Mouse (Mus musculus): ENCODE results near the gene Vhl.
"Not testable (repeated sequence)": the region's sequence is repeated elsewhere in the genome, so short reads cannot be mapped to it uniquely, and the experiment has no call there.

Vhl gene

DNA sequence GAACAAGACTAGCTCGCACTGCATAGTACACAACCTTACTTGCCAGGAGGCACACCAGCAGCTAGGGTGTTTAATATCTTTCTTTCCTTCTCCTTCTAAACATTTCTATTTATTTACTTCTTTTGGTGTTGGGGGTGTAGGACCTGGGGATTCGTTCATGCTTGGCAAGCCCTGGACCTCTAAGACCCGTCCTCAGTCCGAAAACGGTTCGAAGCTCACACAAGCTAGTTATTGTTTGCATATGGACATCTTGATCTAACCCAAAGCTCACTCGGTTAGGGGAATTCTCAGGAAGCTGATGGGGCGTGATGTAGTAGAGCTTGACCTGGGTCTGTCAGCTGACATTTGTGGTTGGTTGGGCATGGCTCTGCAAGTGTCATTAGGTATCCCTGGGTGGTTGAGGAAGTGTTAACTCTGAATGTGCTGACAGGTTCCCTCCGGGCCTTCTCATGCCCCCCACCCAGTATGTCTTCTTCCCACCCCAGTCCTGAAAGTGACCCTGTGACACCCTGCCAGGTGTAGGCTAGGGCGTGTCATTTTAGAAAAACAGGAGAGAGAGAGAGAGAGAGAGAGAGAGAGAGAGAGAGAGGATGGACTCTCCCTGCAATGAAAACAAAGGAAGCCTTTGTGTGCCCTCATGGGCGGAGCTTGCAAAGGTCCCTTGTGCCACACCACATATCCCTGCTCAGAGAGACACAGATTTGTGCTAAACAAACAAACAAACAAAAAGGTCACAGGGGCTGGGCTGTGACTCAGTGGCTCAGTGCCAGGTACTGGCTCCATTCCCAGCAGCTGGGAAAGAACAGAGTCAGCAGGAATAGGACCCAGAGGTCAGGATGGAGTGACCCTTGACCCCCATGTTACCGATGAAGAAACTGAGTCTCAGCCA is 37.8 kb downstream of the Vhl start:
- DNase-seq (ENCODE audit: low spot score) = peak; percentile 60

DNA sequence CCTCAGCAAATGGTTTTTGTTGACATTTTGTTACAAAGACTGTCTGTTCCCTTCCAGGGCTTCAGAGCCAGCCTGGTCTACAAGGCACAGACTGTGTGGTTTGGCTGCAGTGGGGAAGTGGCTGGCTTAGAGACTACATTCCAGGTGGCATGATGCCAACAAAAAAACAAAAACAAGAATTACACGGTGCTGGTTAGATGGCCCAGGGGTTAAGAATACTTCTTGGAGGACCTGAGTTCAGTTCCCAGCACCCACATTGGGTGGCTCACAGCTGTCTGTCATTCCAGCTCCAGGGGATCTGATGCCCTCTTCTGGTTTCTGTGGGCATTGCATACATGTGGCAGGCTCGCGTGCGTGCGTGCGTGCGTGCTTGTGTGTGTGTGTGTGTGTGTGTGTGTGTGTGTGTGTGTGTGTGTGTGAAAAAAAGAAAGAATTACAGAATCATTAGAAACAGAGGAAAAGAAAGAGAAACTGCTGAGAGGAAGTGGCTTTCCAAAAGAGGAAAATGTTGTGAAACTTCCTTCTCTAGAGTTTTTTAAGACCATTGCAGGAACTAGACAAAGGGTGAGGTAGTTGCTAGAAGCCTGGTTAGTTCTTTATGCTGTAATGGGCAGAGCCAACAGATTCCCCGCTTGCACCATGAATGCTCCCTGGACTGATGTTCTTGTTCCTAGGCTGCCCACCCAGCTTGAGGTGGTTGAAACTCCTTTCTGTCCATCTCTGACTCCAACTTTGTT is 39.4 kb downstream of the Vhl start:
- DNase-seq (ENCODE audit: low spot score) = no peak

DNA sequence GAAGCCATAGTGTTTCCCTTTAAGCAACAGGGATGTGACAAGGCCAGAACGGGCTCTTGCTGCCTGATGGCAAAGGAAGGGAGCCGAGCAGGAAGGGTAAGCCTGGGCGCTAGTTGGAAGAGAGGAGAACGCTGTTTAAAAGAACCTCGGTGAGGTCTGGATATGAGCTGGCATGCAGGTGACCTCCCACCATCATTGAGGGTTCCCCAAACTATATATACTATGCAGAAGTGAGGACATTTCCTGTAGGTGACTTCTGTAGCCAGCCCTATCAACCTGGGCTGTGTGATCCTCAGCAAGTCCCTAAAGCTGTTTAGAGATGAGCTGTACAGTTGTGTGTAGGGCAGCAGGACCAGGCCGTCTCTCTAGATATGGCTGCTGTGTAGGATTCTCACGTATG is 40.5 kb downstream of the Vhl start:
- DNase-seq (ENCODE audit: low spot score) = no peak

DNA sequence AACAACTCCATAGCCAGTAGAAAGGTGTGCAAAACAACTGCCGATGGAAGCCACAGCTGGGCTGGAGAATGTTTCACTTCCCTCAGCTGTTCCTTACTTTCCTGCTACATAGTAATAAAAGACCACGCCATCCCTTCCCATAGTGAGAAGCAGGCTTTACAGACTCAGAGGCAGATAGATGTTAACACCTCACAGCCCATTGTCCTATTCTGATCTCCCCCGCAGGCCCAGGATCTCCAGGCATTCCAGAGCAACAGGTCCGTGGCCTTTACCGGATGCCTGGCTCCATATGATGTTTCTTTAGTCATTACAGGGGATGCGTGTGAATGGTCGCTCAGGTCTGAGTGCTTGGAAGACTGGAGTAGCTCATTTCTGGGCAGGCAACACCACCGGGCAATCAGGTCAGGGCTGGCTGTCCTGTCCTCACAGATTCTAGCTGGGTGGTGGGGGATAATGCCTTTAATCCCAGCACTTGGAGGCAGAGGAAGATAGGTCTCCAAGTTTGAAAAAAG is 43.9 kb downstream of the Vhl start:
- DNase-seq (ENCODE audit: low spot score) = no peak

DNA sequence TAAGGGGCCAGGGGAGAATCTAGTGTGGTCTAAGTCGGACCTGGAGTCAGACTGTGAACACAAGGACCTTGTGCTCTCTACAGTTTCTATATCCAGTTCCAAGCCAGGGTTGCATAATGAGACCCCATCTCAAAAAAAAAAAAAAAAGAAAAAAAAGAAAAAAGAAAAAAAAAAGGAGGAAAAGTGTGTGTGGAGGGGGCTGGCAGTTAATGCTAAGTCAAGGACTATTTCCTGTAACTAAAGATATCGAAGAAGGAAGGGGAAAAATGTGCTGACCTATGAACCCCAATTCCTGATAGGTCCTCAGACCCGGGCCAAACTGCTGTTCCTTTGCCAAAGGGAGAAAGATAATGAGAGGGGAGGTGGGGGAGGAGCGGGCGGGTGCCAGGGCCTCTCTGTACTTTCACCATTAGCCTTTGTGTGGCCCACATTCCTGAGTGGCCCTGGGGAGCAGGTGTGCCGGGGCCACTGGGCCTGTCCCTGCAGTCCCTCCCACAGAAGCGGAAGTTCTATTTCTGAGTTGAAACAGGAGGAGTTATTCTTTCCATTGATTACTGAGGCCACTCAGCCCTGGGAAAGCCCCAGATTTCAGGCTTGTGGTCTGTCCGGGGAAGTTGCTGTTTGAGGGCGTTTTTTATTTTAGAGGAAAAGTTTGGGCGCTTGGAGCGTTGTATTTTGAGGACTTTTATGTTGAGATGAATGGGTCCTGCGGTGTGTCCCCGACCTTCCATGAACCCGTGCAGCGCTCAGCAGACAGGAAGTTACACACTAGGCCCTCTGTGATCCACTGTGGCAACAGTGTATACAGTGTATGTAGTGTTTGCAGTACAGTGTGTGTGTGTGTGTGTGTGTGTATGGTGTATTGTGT is 44.8 kb downstream of the Vhl start:
- peak; percentile 34 for DNase-seq (ENCODE audit: low spot score)

DNA sequence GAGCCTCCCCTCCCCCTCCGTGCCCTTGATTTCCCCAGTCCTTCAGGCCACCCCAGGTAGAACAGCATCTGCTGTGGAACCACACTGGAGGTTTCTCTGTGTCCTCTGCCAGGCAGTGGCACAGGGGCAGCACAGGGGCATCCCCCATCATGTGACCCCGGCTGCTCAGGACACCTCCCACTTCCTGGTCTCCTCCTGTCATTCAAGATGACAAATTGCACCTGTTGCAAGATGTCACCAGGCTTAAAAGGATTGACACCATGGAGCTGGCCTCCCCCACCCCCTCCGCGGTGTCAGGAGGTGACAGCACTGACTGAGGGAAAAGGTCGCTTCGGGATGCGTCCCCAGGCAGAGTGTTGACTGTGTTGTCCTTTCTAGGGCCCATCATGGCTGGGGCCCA is 46.1 kb downstream of the Vhl start:
- no peak for DNase-seq (ENCODE audit: low spot score)

DNA sequence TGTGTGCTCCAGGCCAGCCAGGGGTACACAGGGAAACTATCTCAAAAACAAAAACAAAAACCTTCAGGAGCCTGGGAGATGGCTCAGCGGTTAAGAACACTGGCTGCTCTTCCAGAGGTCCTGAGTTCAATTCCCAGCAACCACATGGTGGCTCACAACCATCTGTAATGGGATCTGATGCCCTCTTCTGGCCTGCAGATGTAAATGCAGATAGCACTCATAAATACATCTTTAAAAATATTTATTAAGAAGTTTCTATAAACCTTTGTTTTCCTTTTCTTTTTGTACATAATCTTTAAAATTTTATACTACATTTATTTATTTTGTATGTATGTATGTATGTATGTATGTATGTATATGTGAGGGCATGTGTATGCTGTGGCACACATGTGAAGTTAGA is 48.3 kb downstream of the Vhl start:
- DNase-seq (ENCODE audit: low spot score) = not testable (repeated sequence)

DNA sequence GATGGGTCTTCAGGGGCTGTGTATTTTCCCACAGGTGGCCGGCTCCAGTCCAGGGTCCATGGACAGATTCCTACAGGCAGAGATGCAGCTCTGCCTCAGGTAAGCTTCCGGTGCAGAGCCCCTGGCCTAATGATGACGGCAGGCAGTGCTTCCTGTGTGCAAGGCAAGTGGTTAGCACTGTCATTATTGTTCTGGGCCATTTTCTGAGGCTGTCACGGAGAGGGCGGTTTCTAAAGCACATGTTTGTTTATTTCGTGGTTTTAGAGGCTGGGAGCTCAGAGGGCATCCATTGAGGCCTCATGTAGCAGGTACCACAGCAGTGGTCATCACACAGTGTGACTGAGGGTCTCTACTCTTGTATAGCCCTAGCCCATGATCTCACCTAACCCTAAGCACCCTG is 49.2 kb downstream of the Vhl start:
- no peak for DNase-seq (ENCODE audit: low spot score)

DNA sequence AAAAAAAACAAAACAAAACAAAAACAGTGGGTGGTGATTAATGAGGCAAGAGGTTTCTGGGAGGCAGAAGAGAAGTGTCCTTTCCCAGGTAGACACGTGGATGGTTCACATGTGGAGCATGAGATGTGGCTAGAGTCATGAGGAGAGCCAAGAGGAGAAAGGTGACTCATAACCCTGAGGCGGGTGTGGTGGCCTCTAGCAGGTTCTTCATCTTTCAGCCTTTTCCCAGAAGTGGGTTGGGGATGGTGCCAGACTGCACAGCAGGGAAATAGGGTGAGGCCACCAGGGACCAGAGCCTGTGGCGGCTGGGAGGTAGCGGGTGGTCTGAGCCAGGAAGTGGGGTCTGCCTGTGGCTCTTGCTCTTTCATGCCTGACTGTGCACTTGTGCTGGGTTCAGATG is 51.5 kb downstream of the Vhl start:
- DNase-seq (ENCODE audit: low spot score) = no peak

DNA sequence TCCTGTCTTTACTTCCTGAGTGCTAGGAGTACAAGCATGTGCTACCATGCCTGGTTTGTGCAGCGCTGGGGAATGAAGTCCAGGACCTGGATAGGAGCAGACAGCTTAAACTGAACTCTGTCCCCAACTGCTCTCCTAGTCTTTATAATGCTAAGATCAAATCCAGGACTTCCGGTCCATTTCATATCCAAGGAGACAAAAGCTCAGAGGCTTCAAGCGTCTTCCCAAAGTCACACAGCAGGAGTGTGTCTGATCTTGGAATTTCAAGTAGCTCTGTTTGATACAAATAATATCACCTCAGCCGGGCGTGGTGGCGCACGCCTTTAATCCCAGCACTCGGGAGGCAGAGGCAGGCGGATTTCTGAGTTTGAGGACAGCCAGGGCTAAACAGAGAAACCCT is 52.2 kb downstream of the Vhl start:
- DNase-seq (ENCODE audit: low spot score) = no peak

DNA sequence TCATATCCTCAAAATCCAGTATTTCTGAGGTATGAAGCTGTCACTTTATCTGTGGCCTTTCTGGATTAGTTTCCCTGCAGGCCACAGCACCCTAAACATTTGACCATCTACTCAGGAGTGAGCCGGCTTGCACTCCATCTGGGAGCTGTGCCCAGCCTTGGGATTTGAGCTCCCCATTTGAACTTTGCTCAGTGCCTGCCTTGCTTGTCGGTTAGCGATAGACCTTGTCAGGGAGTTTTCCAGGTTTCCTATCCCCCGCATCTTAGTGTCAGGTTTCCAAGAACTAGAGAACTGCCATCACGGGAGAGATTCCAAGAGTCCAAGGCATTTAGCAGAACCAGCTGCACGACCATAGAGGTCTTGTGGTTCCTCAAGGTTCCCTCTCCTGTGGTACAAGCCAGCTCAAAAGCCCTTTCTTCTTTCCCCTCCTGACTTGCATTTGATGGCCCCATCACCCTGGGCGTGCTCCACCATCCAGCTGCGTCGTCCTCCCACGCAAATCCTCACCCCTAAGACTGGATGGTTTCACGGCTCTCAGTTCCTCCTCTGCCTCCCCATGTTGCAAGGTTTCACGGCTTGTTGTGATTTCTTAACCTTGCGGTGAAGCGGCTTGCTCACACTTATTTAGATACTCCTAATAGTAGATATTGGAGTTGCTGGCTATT is 53.4 kb downstream of the Vhl start:
- DNase-seq (ENCODE audit: low spot score) = no peak

DNA sequence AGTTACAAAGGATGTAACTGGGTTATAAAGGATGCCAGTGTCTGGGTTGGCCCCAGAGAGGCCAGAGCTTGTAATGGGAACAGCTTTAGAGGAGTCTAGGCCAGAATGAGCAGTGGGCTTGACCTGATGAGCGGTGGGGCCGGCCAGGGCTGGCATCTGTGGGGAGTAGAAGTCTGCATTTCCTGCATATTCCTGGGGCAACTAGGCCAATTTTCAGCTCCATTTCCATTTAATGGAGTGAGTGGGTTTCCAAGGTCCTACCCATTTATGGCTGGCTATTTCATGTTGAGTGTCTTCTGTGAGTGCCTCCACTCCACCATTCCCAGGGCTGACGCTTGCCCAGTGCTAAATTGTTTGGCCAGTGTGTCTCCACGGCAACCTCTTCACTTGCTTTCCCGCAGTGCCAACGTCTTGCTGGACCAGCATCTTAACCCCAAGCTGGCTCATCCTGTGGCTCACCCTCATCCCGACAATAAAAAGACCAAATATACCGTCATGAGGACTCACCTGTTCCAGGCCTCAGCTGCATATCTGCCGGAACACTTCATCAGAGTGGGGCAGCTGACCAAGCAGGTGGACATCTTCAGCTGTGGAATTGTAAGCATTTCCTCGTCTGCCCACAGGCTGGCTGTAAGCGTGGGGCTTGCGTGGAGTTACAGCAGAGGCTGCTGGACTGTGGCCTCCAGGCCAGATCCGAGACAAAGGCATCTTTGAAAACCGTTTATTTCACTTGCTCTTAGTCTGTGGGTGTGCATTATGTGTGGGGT is 54.7 kb downstream of the Vhl start:
- peak; percentile 54 for DNase-seq (ENCODE audit: low spot score)

DNA sequence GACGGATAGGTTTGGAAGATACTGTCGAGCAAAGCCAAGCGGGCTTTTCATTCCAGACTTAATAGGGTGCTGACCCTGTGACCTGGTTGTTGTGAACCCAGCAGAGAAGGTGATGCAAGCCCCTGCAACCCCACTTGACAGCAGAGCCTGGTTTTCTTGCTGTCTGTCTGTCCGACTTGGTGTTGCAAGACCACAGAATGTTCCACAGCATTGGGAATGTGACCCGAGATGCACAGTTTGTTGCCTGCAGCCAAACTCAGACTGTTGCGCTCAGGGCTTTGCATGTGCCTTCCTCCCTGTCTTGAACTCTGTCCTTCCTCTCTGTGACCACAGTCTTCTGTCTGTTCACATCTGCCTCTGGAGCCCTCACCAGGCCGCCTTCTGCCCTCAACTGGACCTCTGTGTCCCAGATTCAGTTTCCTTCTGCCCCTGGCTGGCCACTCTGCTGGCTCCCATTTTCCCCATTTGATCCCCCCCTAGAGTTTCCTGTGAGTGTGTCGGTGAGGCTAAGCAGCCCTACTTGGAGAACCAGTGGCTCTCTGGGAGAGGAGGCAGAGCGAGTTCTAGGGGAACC is 56.3 kb downstream of the Vhl start:
- no peak for DNase-seq (ENCODE audit: low spot score)

Measured in retina, embryonic 14.5 days (tissue).